Mouse (Mus musculus) mouse trophoblast stem cell (cell line): ENCODE data around the gene Cox6b2.
"Not testable (repeated sequence)": the region's sequence is repeated elsewhere in the genome, so short reads cannot be mapped to it uniquely, and the experiment has no call there.

Experiments used
- in situ Hi-C, 2 experiments: fragments of 300-500 bp; cut with MseI, MboI; formaldehyde crosslinking; loops; 2 replicates in 1 of 2; 3 replicates in 1 of 2; pipeline ENCODE4 v1.15.1; 2025

Cox6b2 gene

DNA sequence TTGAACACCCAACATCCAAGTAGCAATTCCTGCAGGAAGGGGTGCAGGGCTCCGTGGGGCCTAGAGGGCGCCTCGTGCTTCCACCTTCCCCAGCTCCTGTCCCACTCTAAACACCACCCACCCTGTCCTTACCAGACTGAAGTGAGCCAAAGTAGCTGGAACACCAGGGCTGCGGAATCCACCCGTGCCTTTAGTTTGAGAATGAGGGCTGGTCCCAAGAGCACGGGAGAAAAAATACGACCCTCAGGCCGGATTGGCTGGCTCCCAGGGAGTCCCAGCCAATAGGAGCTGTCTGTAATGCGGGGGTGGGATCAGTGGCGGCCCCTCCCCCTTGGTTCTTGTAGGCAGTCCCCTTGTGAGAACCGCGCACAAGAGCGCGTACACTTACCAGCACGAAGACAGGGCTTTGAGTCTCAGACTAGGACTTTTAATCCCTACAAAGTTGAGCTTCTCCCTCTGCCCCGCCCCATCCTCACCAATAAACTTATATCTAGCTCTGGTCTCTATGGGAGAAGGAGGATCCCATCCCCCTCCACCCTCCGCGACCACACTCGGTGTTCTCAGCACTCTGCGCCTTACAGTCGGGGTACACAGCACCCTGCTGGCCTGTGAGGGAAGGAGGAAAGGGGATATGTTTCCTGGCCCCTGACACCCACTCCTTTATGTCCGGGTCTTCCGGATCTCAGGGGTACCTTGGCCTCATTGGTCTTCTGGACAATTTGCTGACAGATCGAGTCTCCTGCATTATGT is at the start of gene Cox6b2:
Gene Cox6b2, minus strand, starts transcription at position 274 of the 750 bp plus-strand sequence.
- in situ Hi-C loops, result no loop called here

DNA sequence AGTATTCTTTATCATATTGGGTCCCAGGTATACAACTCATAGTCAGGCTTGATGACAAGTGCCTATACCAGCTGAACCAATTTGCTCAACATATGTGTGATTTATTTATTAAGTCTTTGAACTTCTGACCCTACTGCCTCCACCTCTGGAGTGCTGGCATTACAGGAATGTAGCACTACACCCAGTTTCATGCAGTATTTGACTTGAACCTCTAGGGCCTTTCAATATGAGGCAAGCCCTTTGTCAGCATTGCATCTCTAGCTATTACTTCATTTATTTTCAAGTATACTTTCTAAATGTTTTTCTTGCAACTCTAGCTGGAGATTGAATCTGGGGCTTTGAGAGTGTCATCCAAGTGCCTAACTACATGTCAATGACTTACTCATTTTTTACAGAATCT is 49.4 kb upstream of the Cox6b2 start:
- in situ Hi-C loops, result loop anchor here in 1 of 2 experiments (10.0 kb wide), 1 partner anchor 63 kb away; no protein-coding TSS in a partner anchor

DNA sequence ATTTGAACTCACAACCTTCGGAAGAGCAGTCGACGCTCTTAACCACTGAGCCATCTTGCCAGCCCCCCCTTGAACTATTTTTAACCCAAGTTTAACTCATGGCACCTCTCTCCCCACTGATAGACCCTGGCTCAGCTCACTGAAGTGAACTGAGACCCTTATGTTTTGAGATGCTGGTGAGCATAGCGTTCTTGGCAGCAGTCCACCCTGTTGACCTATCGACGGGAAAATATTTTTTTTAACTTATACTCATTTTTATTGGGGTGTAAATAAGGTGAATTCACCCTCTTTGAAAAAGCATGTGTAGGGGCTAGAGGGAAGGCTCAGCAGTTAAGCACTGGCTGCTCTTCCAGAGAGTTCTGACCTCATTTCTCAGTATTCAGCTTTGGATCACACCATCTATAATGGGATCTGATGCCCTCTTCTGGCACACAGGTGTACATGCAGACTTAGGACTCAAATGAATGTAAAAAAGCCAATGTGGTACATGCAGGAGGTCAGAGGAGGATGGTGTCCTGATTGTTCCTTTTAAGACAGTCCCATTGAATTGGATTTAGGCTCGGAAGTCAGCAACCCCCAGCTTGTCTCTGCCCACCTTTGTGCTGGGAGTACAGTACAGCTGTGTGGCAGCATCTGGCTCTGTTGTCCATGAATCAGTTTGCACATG is 43.0 kb upstream of the Cox6b2 start:
- in situ Hi-C loops, result no loop called here

DNA sequence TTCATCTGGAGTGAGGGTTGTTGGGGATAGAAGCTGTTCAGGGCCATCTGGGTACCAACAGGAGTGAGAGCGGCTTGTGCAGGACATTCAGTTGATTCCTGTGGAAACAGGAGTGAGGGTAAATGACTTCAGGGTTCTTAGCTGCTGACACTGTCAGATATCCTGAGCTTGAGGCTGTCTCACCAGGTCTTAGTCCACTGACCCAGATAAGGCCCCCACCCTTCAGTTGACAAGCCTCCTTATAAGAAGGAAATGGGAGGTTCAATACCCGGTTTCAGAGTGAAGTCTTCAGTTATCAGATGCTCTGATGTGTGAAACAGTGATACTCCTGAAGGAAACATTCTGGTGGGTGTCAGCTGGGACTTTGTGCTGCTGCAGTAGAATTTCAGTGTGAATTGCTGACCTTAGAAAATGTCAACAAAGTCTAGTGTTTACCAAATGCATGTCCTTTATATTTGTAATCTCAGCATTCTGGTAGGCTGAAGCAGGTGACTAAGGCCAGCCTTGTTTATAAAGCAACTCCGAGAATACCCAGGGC is 41.8 kb upstream of the Cox6b2 start:
- in situ Hi-C loops, result no loop called here

DNA sequence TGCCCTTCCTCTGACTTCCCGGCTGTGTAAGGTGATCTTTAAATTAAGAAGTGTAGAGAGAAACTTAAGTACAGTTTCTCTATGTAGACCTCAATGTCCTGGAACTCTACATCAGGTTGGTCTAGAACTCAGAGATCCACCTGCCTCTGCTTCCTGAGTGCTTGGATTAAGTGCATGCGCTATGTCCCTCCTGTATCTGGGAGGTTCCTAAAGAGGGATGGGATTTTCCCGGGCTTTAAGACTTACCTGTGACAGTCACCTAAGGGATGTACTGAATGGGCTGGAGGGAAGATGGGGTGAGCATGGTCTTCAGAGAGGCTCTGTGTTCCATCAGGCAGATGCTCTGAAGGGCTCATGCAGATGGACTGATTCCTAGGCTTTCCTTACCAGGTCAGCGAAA is 40.8 kb upstream of the Cox6b2 start:
- in situ Hi-C loops, result no loop called here

DNA sequence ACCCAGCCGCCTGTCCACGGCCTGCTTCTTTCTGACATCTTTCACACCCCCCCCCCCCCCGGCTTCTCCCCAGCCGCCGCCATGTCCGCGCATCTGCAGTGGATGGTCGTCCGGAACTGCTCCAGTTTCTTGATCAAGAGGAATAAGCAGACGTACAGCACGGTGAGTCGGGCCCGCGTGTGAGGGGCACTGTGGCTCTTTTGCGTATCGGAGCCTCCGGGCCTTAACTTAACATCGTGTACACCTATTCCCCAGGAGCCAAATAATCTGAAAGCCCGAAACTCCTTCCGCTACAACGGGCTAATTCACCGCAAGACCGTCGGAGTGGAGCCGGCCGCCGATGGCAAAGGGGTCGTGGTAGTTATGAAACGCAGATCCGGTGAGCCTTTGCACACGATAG is 40.4 kb upstream of the Cox6b2 start:
- in situ Hi-C loops, result not testable (repeated sequence)

DNA sequence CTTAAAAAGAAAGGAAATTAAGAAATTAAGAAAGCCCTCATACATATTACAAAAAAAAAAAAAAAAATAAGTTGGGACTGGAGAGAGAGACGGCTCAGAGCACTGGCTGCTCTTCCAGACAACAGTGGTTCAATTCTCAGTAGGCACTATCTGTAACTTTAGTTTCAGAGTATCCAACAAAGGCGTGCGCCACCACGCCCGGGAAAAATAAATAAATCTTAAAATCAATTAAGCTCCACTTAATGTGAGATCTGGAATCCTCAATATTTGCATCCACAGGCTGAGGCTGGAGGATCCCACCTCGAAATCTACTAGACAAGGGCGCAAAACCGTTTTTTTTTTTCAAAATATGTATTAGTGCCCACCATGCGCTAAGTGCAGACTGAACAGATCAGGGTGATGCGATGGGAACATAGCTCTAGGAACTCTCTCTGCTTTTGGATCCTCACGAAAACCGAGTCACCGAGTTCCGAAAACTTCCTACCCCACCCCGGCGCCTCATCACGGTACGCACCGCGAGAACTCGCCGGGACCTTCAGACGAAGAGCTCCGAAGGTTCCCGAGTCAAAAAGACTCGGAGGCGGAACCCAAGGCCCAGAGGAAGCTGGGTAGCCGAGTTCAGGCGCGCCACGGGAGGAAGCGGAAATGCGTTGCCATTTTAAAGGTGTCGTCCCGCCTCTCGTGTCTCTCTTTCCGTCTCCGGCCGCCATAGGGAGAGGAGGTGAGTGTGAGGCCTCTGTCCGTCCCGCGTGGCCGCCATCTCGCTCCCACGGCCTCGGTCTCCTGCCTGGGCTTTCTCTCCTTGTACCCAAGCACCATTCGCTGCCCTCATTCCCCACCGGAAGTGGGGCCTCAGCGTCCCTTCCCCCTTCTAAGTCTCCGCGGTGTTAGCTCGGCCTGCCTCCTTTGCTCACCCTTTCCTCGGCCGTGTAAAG is 39.7 kb upstream of the Cox6b2 start, which contains the start of gene Rpl28:
Gene Rpl28, plus strand, starts transcription at position 597 of the 935 bp plus-strand sequence.
- in situ Hi-C loops, result no loop called here

DNA sequence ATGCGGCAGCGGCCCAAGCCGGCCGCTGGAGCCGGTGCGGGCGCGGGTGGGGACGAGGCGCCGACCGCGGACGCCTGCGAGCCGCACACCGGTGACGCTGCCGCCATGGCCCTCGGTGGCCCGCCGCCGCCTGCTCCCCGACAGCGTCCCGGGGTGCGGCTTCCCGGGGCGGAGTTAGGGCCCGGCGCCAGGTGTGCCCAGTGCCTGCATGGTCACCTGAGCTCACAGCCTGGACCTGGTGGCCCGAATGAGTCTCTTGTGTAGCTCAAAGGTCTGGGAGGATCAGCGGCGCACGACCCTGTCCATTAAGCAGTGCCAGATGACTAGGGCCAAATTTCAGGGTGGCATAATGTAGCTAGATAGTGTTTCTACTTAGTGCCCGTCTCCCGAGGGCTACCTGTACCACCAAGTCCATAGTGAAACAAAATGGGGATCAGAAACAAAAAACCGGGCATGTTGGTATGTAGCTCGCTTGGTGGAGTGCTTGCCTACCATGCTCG is 36.6 kb upstream of the Cox6b2 start, which contains the start of gene Tmem238:
Gene Tmem238, minus strand, starts transcription at position 221 of the 500 bp plus-strand sequence.
- in situ Hi-C loops, result no loop called here

DNA sequence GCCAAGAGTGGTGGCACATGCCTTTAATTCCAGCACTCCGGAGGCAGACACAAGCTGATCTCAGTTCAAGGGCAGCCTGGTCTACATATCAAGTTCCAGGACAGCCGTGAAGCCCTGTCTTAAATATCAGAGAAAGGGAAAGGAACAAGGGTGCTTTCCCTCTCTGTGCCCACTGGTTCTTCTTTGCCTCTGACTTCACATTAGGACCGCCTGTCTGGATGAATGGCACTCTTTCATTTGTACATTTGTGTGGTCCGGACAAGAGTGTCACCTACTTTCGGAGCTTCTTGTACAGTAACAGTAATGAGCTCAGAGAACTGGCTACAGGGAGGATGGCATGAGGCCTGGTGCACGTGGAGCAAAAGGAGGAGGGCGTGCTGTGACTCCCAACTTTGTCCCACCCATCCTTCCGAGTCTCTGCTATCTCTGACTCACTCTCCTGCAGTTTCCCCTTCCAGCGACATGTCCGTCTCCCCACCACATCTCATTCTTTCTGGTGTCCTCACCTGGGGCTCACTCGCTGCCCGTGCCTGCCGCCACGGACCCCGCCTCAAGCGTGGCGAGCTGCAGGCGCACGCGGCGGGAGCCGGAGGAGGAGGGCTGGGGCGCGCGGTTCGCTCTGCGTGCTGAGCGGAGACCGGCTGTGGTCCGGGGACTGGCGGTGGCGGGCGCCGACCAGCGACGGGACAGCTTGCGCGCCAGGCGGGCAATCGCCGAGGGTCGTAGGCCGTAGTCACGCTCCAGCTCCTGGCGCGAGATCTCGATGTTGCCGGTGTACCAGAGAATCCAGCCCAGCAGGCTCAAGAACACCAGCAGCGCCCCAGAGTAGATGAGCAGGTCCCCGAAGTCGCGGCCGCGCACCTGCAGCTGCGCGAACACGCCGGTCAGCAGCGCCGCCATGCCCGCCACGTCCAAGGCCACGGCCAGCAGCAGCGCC is 35.9 kb upstream of the Cox6b2 start:
- in situ Hi-C loops, result no loop called here

DNA sequence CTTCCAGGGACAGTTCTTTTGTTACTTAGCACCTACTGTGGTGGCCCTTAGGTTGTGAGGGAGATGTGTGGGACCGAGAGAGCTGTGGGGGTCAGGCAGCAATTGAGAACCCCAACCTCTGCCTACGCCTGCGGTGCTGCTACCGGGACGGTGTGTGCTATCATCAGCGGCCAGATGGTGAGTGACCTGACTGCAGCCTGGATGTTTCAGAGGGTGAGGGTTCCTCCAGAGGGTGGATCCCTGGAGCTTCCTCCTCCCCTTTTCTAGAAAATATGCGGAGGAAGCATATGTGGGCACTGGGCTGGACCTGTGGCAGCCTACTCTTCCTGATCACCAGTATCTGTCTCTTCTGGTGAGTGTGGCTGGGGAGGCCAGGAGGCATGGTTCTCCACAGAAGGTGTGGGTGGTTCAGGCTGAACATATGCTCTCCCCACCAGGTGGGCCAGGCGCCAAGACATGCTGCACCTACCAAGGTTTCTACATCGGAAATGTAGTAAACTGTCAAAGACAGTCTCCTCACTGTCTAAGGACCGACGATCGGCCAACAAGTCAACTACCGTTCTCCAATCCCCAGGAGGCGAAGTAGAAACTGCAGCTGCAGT is 30.9 kb upstream of the Cox6b2 start:
- in situ Hi-C loops, result no loop called here

DNA sequence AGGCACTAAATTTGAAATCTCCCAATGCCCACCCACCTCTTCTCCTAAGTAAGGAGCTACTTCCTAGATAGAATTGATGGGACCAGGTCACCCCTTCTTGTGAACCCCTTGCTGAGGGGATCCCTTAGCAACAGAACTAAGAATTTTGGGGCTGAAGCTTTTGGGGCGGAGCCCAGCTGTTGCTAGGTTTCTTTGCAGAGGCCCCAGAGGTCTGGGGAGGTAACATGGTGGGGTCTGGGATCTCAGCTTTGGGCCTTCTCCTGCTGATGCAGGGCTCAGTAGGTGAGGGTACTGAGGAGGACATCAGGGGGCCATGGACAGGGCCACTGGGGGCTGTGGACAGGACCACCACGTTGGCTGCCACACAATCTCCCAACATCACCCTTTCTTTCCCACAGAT is 29.9 kb upstream of the Cox6b2 start, which contains the start of the genes Il11 and Tmem190:
Gene Il11, minus strand, starts transcription at position 101 of the 400 bp plus-strand sequence.
Gene Tmem190, plus strand, starts transcription at position 179 of the 400 bp plus-strand sequence.
- in situ Hi-C loops, result no loop called here

DNA sequence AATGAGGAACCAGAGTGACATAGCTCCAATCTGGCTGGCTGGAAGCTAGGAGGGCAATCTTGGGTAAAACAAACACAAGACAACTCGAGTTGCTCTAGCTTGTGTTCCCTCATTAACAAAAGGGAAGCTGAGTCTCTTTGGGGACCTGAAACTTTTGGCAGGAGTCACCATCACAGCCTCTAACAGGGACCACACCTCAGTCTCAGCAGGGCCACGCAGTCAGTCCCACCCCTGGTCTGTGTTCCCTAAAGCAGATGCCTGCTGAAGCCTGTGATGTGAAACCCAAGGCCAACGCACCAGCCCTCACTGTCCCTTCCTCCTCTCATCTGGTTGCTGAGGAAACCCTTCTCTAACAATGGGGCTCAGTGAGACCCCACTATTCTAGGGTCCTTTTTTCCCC is 29.2 kb upstream of the Cox6b2 start:
- in situ Hi-C loops, result no loop called here

DNA sequence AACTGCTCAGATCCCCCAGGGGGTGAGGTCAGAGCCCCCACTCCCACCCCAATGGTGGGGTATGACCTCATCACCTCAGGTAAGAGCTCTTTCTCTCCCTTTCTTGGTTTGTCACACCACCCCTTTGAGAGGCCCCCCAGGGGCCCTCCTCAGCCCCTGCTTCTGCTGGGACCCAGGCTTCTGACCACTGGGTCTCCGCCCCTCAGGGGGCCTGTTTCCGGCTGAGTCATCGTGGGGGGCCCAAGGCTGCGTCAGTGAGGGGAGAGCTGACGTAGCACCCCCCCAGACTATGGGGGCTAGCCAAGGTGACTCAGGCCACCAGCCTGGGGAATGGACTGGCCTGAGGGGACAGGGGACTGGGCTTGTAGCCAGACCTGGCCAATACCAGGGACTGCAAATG is 27.0 kb upstream of the Cox6b2 start:
- in situ Hi-C loops, result no loop called here

DNA sequence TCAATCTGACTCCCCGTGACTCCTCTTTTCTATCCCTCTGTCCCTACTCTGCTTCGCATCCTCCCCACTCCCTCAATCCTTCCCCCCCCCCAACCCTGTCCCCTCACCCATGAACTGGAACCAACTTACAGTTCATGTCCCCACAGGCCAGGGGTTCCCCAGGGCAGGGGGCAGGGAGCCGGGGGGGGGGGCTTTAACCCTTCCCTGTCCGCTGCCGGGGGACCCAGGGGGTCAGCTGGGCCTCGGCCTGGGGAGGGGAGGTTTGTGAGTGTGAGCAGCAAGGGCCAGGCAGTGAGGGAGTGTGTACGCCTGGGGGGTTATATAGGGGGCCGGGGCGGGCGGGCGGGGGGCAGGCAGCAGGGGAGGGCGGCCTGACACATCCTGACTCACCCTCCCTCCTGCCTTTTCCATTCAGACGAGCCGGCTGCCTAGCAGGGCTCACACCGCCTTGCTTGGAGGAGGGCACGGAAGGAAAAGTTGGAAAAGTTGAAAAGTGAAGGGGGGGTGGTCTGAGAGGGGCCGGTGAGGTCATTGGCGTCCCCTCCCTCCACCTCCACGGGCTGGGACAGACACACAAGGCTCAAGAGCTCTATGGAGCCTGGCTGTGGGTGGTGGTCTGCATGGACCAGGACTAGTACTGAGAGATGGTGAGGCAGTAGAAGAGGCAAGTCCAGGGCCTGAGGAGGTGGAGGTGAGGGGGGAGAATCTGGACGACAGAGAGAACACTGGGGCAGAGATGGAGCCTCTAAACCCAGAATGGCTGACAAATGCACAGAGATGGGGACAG is 25.1 kb upstream of the Cox6b2 start:
- in situ Hi-C loops, result no loop called here

DNA sequence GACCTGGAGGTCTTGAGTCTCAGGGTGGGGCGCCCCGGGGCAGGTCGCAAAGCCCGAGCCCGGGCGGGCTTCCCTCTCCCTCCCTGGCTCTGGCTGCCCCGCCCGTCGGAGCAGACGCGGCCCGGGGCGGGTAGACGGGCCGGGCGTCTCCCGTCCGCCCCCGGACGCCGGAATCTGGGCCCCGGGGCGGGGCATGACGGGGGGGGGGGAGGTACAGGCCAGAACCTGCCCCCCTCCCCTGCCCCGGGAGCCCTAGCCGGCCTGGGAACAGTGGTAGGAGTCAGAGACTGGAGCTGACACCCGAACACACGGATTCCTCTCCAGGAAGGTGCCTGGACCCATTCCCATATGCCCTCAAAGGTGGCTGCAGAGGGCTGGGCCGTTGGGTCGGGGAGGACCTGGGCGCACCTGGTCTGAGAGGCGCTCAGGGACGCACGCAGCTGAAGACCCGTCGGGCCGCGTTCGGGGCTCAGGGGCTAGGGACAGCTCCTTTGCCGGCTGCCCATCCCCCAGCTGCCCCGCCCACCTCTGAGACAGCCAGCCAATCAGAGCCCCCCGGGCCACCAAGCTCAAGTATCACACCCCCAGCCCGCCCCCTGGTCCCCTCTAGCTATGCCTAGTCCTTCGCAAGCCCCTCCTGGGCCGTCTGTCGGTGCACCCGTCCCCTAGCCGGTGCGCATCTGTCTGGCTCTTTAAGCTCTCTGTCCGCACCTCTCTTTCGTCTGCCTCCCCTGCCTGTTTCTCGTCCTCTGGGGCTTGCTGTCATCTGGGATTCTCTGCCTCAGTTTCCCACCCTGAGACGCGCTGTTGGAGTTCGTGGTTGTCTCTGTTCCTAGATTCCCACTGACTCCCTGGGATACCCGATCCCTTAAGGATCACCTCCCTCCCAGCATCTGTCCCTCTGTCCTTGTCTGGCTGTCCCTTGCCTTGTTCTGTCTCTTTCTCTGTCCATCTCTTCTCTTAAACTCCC is 24.3 kb upstream of the Cox6b2 start:
- in situ Hi-C loops, result no loop called here

DNA sequence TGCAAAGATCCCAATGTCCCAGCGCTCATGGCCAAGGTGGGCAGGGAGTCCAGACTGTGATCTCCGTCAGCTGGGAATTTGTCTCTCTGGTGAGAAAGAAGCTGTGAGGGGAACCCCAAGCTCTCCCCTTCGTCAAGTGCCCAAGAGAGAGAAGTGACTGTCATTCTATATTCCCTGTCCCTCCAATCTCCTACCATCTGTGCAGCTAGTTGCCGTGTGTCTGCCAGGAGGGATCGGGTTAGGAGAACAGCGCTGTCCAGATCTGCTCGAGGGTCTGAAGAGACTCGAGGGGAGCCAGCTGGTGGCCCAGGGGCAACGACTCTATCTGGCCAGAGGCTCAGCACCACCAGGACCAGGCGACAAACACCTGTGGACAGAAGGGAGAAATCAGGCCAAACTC is 23.2 kb upstream of the Cox6b2 start:
- in situ Hi-C loops, result no loop called here

DNA sequence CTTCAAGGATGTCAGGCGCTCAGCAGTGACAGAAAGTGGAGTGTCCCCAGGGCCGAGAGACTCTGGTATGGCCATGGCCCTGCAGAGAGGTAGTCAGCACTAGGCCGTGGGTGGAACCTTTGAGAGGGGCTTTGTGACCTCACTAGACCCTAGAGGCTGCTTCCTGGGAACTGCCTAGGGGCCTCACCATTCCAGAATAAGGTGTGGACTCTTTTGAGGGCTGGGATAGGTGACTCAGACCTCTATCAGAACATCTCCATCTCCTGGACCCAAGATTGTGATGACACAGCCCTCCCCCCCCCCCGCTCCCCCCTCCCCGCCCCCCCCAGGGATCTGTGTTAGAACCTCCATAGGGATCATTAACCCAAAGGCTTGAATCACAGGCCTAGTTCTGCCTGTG is 18.3 kb upstream of the Cox6b2 start, which contains the start of gene Fam71e2:
Gene Fam71e2, minus strand, starts transcription at position 101 of the 400 bp plus-strand sequence.
- in situ Hi-C loops, result no loop called here
